Mouse (Mus musculus): ENCODE results near the gene Gm14295.
"Not testable (repeated sequence)": the region's sequence is repeated elsewhere in the genome, so short reads cannot be mapped to it uniquely, and the experiment has no call there.

Gene Gm14295

GRCm38 (mm10) chr2:176798312-176798711 is at the start of gene Gm14295:
Gene Gm14295, plus strand, starts transcription at chr2:176798612.
- not testable (repeated sequence) for DNase-seq (ENCODE audit: low spot score)

DNA sequence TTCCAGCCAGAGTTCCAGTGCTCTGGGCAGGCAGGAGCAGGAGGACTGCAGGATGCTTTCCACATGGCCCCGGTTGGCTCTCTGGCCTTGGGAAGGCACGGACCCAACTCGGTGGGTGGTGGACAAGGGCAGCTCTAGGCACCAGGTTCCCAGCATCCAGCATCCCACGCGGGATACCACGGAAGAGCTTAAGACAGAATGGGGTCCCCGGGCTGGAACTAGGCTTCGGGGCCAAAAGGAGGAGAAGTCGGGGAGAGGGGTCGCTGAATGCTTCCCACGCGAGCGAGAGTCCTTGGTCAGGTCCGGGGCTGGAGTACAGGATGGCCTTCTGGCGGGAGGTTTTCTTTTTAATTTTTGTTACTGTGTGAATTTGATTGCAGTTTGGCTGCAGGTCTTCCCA is 373 bp downstream of the Gm14295 start:
- not testable (repeated sequence) for DNase-seq (ENCODE audit: low spot score)

DNA sequence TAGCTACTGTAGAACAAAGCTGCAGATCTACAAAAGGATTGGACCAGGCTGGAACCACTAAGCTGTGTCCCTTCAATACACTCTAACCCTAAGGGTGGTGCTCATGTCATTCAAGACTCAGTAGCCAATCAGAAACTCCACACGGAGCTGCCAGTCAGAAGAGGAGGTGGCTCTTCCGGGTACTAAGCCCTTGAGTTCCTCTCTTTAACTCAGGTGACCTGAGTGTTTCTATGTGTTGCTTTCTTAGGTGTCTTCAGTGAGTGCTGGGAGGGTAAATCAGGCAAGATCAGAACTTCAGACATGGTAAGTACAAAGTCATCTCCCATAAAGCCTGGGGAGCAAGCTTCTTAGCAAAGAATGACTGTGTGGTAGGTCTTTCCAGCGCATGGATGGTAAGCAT is 32.4 kb downstream of the Gm14295 start, which contains the start of gene Gm14408:
Gene Gm14408, plus strand, starts transcription at position 301 of the 400 bp plus-strand sequence.
- not testable (repeated sequence) for DNase-seq (ENCODE audit: low spot score)

Measured in yolk sac, embryonic 10.5 days (tissue).